Mouse (Mus musculus): ENCODE measurements around the gene Siae. TPM values are rescaled to one million over a fixed set of nuclear protein-coding genes. Genes with fewer than 3 reads are reported as not detected.
A peak's percentile ranks its signal among the peaks of the same experiment; 100 is the strongest.

Siae gene
- polyA plus RNA-seq, 1 experiment from 2014 or later = 15.0 TPM

- H3K9ac ChIP-seq (ENCODE audit: low read depth, low read length) = no peak overlapping the region
- no peak overlapping the region for H3K4me2 ChIP-seq (replicated peaks; ENCODE audit: low read depth)
- no peak for TF ChIP-seq CTCF (IDR thresholded peaks at IDR 0.05; ENCODE audit: low read depth)
- no peaks in the 10 kb centered on the region for H3K9me3 ChIP-seq (ENCODE audit: control insufficient read depth)
- WGBS = 78% methylated on average over 5 of the region's 5 CpGs
- no peaks in the 10 kb centered on the region for H3K4me1 ChIP-seq (replicated peaks; ENCODE audit: control insufficient read depth, insufficient read depth, low read length)
- no peaks in the 10 kb centered on the region for H3K36me3 ChIP-seq (ENCODE audit: control insufficient read depth, insufficient read depth)
- no peaks in the 10 kb centered on the region for H3K27me3 ChIP-seq (replicated peaks; ENCODE audit: control insufficient read depth, insufficient read depth, low read length)
- no peak overlapping the region for H3K27ac ChIP-seq (ENCODE audit: low read depth, low read length)
- no peak for ATAC-seq
- H3K4me3 ChIP-seq (ENCODE audit: low read depth, low read length) = no peak overlapping the region
These were observed 59.7 kb downstream of the Siae start for GRCm38 (mm10) chr9:37615220-37615619.

GRCm38 (mm10) chr9:37616770-37617169 lies 61.3 kb downstream of the Siae start:
- 56% methylated on average over 2 of the region's 2 CpGs for WGBS
- H3K36me3 ChIP-seq (ENCODE audit: control insufficient read depth, insufficient read depth) = no peaks in the 10 kb centered on the region
- H3K4me2 ChIP-seq (replicated peaks; ENCODE audit: low read depth) = no peak overlapping the region
- H3K4me1 ChIP-seq (replicated peaks; ENCODE audit: control insufficient read depth, insufficient read depth, low read length) = no peaks in the 10 kb centered on the region
- no peak overlapping the region for H3K4me3 ChIP-seq (ENCODE audit: low read depth, low read length)
- no peak for ATAC-seq
- no peaks in the 10 kb centered on the region for H3K9me3 ChIP-seq (ENCODE audit: control insufficient read depth)
- no peaks in the 10 kb centered on the region for H3K27me3 ChIP-seq (replicated peaks; ENCODE audit: control insufficient read depth, insufficient read depth, low read length)
- H3K9ac ChIP-seq (ENCODE audit: low read depth, low read length) = no peak overlapping the region
- TF ChIP-seq CTCF (IDR thresholded peaks at IDR 0.05; ENCODE audit: low read depth) = peak; percentile 89
- no peak overlapping the region for H3K27ac ChIP-seq (ENCODE audit: low read depth, low read length)

- Histone ChIP-seq H3K9me3 (ENCODE audit: control insufficient read depth) (no peaks in the 10 kb centered on the region), H3K36me3 (ENCODE audit: control insufficient read depth, insufficient read depth) (no peaks in the 10 kb centered on the region), H3K4me1 (replicated peaks; ENCODE audit: control insufficient read depth, insufficient read depth, low read length) (no peaks in the 10 kb centered on the region), H3K9ac (ENCODE audit: low read depth, low read length) (no peak overlapping the region), H3K4me3 (ENCODE audit: low read depth, low read length) (no peak overlapping the region), H3K27ac (ENCODE audit: low read depth, low read length) (no peak overlapping the region), H3K27me3 (replicated peaks; ENCODE audit: control insufficient read depth, insufficient read depth, low read length) (no peaks in the 10 kb centered on the region), H3K4me2 (replicated peaks; ENCODE audit: low read depth) (no peak overlapping the region)
- 81% methylated on average over 6 of the region's 6 CpGs for WGBS
- no peak for ATAC-seq
- no peak for TF ChIP-seq CTCF (IDR thresholded peaks at IDR 0.05; ENCODE audit: low read depth)
These were observed 65.8 kb downstream of the Siae start for GRCm38 (mm10) chr9:37621290-37621689.

GRCm38 (mm10) chr9:37623981-37624380 lies 68.5 kb downstream of the Siae start:
- no peaks in the 10 kb centered on the region for H3K4me1 ChIP-seq (replicated peaks; ENCODE audit: control insufficient read depth, insufficient read depth, low read length)
- no peak overlapping the region for H3K4me3 ChIP-seq (ENCODE audit: low read depth, low read length)
- 75% methylated on average over 3 of the region's 3 CpGs for WGBS
- peaks cover 3% of the 10 kb centered on the region; the same call in 1 of the 2 replicates for H3K36me3 ChIP-seq (ENCODE audit: control insufficient read depth, insufficient read depth)
- no peaks in the 10 kb centered on the region for H3K27me3 ChIP-seq (replicated peaks; ENCODE audit: control insufficient read depth, insufficient read depth, low read length)
- no peak overlapping the region for H3K9ac ChIP-seq (ENCODE audit: low read depth, low read length)
- H3K4me2 ChIP-seq (replicated peaks; ENCODE audit: low read depth) = no peak overlapping the region
- no peak for TF ChIP-seq CTCF (IDR thresholded peaks at IDR 0.05; ENCODE audit: low read depth)
- no peaks in the 10 kb centered on the region for H3K9me3 ChIP-seq (ENCODE audit: control insufficient read depth)
- no peak for ATAC-seq
- no peak overlapping the region for H3K27ac ChIP-seq (ENCODE audit: low read depth, low read length)

- no peak for ATAC-seq
- Histone ChIP-seq H3K27ac (ENCODE audit: low read depth, low read length) (no peak overlapping the region), H3K9me3 (ENCODE audit: control insufficient read depth) (no peaks in the 10 kb centered on the region), H3K9ac (ENCODE audit: low read depth, low read length) (no peak overlapping the region), H3K36me3 (ENCODE audit: control insufficient read depth, insufficient read depth) (peaks cover 3% of the 10 kb centered on the region; the same call in 1 of the 2 replicates), H3K27me3 (replicated peaks; ENCODE audit: control insufficient read depth, insufficient read depth, low read length) (no peaks in the 10 kb centered on the region), H3K4me3 (ENCODE audit: low read depth, low read length) (no peak overlapping the region), H3K4me2 (replicated peaks; ENCODE audit: low read depth) (no peak overlapping the region), H3K4me1 (replicated peaks; ENCODE audit: control insufficient read depth, insufficient read depth, low read length) (no peaks in the 10 kb centered on the region)
- WGBS = 90% methylated on average over 1 of the region's 1 CpGs
- TF ChIP-seq CTCF (IDR thresholded peaks at IDR 0.05; ENCODE audit: low read depth) = no peak
These were observed 69.0 kb downstream of the Siae start for GRCm38 (mm10) chr9:37624502-37624901.

GRCm38 (mm10) chr9:37625129-37625528 lies 69.6 kb downstream of the Siae start:
- ATAC-seq = no peak
- no peak overlapping the region for H3K4me2 ChIP-seq (replicated peaks; ENCODE audit: low read depth)
- no peak for TF ChIP-seq CTCF (IDR thresholded peaks at IDR 0.05; ENCODE audit: low read depth)
- H3K4me1 ChIP-seq (replicated peaks; ENCODE audit: control insufficient read depth, insufficient read depth, low read length) = no peaks in the 10 kb centered on the region
- H3K27me3 ChIP-seq (replicated peaks; ENCODE audit: control insufficient read depth, insufficient read depth, low read length) = no peaks in the 10 kb centered on the region
- WGBS = 79% methylated on average over 3 of the region's 3 CpGs
- no peaks in the 10 kb centered on the region for H3K9me3 ChIP-seq (ENCODE audit: control insufficient read depth)
- H3K9ac ChIP-seq (ENCODE audit: low read depth, low read length) = no peak overlapping the region
- no peak overlapping the region for H3K27ac ChIP-seq (ENCODE audit: low read depth, low read length)
- H3K36me3 ChIP-seq (ENCODE audit: control insufficient read depth, insufficient read depth) = peaks cover 3% of the 10 kb centered on the region; the same call in 1 of the 2 replicates
- no peak overlapping the region for H3K4me3 ChIP-seq (ENCODE audit: low read depth, low read length)

GRCm38 (mm10) chr9:37625641-37626040 lies 70.1 kb downstream of the Siae start:
- ATAC-seq = peak; percentile 22; the same call in 1 of the 2 replicates
- 47% methylated on average over 7 of the region's 7 CpGs for WGBS
- H3K36me3 ChIP-seq (ENCODE audit: control insufficient read depth, insufficient read depth) = peaks cover 3% of the 10 kb centered on the region; the same call in 1 of the 2 replicates

More at GRCm38 (mm10) chr9:37625641-37626040, 70.1 kb downstream of the Siae start:
- Histone ChIP-seq H3K9me3 (ENCODE audit: control insufficient read depth) (no peaks in the 10 kb centered on the region), H3K27me3 (replicated peaks; ENCODE audit: control insufficient read depth, insufficient read depth, low read length) (no peaks in the 10 kb centered on the region), H3K4me3 (ENCODE audit: low read depth, low read length) (no peak overlapping the region), H3K9ac (ENCODE audit: low read depth, low read length) (no peak overlapping the region), H3K27ac (ENCODE audit: low read depth, low read length) (no peak overlapping the region), H3K4me1 (replicated peaks; ENCODE audit: control insufficient read depth, insufficient read depth, low read length) (no peaks in the 10 kb centered on the region), H3K4me2 (replicated peaks; ENCODE audit: low read depth) (no peak overlapping the region)
- TF ChIP-seq CTCF (IDR thresholded peaks at IDR 0.05; ENCODE audit: low read depth) = no peak

Data from intestine, postnatal 0 days (tissue).